Mouse (Mus musculus): ENCODE results near the gene Crym. TPM values are rescaled to one million over a fixed set of nuclear protein-coding genes. Genes with fewer than 3 reads are reported as not detected.

The Crym gene
- polyA plus RNA-seq, 1 experiment from 2014 or later, result 6.7 TPM

GRCm38 (mm10) chr7:120182891-120183290 is 19.0 kb downstream of the Crym start:
- ATAC-seq (ENCODE audit: insufficient read depth, low FRiP score, low read depth), result no peak
- no peaks in the 10 kb centered on the region for H3K4me1 ChIP-seq
- H3K36me3 ChIP-seq, result no peaks in the 10 kb centered on the region
- no peaks in the 10 kb centered on the region for H3K27me3 ChIP-seq (replicated peaks)
- no peak overlapping the region for H3K4me3 ChIP-seq (replicated peaks)
- no peak overlapping the region for H3K9ac ChIP-seq
- H3K9me3 ChIP-seq, result no peaks in the 10 kb centered on the region
- H3K4me2 ChIP-seq, result no peak overlapping the region
- H3K27ac ChIP-seq, result no peak overlapping the region

- WGBS, result 83% methylated on average over 4 of the region's 4 CpGs
- ATAC-seq (ENCODE audit: insufficient read depth, low FRiP score, low read depth), result no peak
- no peak overlapping the region for H3K9ac ChIP-seq
These were observed 20.3 kb downstream of the Crym start for GRCm38 (mm10) chr7:120181401-120182230.

GRCm38 (mm10) chr7:120180547-120180946 is 21.4 kb downstream of the Crym start:
- Histone ChIP-seq H3K4me2 (no peak overlapping the region), H3K36me3 (no peaks in the 10 kb centered on the region), H3K27ac (no peak overlapping the region), H3K4me1 (no peaks in the 10 kb centered on the region), H3K27me3 (replicated peaks) (no peaks in the 10 kb centered on the region), H3K9me3 (no peaks in the 10 kb centered on the region), H3K4me3 (replicated peaks) (no peak overlapping the region), H3K9ac (no peak overlapping the region)
- ATAC-seq (ENCODE audit: insufficient read depth, low FRiP score, low read depth), result no peak
- 73% methylated on average over 5 of the region's 5 CpGs for WGBS

More at GRCm38 (mm10) chr7:120181401-120182230, 20.3 kb downstream of the Crym start:
- no peak overlapping the region for H3K27ac ChIP-seq
- H3K36me3 ChIP-seq, result no peaks in the 10 kb centered on the region
- H3K27me3 ChIP-seq (replicated peaks), result no peaks in the 10 kb centered on the region
- H3K4me2 ChIP-seq, result no peak overlapping the region
- no peaks in the 10 kb centered on the region for H3K9me3 ChIP-seq
- no peak overlapping the region for H3K4me3 ChIP-seq (replicated peaks)
- H3K4me1 ChIP-seq, result no peaks in the 10 kb centered on the region

- H3K4me3 ChIP-seq (replicated peaks), result no peak overlapping the region
- no peaks in the 10 kb centered on the region for H3K36me3 ChIP-seq
- H3K27ac ChIP-seq, result no peak overlapping the region
- no peak overlapping the region for H3K4me2 ChIP-seq
- no peaks in the 10 kb centered on the region for H3K27me3 ChIP-seq (replicated peaks)
- H3K9ac ChIP-seq, result no peak overlapping the region
- 10% methylated on average over 2 of the region's 2 CpGs for WGBS
- H3K4me1 ChIP-seq, result no peaks in the 10 kb centered on the region
- no peaks in the 10 kb centered on the region for H3K9me3 ChIP-seq
- no peak for ATAC-seq (ENCODE audit: insufficient read depth, low FRiP score, low read depth)
These were observed 23.0 kb downstream of the Crym start for GRCm38 (mm10) chr7:120178935-120179334.

DNA sequence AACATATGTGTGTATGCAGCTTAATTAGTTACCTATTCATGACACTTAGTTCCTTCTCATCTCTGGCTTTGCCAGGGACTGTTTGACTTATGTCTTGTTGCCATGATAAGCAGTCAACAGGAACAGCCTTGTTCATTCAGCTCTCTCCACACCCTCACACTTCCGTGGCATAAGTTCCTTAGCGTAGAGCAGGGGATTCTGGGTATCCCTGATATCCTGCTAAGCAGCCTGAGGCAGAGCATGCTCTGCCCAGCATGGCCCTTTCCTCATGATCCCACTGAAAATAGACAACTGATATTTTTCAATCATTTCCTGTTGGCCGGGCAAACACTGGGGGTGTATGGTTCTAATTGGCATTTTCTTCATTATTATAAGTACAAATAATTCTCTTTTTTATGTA is 24.3 kb downstream of the Crym start:
- ATAC-seq (ENCODE audit: insufficient read depth, low FRiP score, low read depth), result no peak
- WGBS, result 84% methylated on average over 3 of the region's 3 CpGs
- H3K27ac ChIP-seq, result no peak overlapping the region
- H3K4me1 ChIP-seq, result no peaks in the 10 kb centered on the region
- H3K4me2 ChIP-seq, result no peak overlapping the region
- no peaks in the 10 kb centered on the region for H3K9me3 ChIP-seq
- no peak overlapping the region for H3K9ac ChIP-seq
- no peaks in the 10 kb centered on the region for H3K36me3 ChIP-seq
- H3K4me3 ChIP-seq (replicated peaks), result no peak overlapping the region
- H3K27me3 ChIP-seq (replicated peaks), result no peaks in the 10 kb centered on the region

DNA sequence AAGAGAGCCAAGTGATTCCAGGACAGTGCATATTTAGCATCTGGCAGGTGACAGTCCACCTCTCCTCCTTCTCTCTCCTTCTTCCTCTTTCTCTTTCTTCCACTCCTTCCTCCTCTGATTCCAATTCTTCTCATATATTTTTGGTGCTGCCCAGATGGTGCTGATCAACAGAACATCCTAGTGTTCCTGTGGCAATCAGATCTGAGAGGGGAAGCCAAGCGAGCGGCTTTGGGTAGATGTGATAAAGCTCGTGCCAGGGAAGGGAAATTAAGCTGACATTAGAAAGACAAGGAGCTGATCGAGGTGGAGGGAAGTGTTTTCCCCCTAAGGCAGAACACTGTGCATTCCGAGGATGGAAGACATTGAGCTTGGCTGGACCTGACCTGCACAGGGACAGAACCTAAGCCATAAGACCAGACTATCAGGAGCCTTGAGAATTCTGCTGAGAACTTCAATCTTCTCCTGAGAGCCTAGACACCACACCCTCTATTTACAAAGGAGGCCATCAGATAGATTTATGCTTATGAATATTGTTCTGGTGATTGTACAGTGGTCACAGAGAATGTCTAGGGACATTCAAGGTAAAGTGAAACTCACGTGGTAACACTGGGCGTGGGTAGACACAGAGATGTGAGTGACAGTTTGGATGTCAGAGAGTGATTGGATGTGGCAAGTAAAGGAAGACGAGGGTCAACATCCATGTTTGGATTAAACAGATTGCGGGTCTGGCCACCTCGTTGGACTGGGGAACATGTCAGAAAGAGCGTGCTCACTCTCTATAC is 27.0 kb downstream of the Crym start:
- Histone ChIP-seq H3K9me3 (no peaks in the 10 kb centered on the region), H3K27ac (no peak overlapping the region), H3K4me2 (no peak overlapping the region; the same call in 1 of the 2 replicates), H3K4me1 (no peaks in the 10 kb centered on the region), H3K27me3 (replicated peaks) (no peaks in the 10 kb centered on the region), H3K36me3 (no peaks in the 10 kb centered on the region), H3K4me3 (replicated peaks) (no peak overlapping the region; the same call in 1 of the 2 replicates), H3K9ac (no peak overlapping the region)
- 70% methylated on average over 11 of the region's 11 CpGs for WGBS
- 0 out of 2 replicates have a peak, but pooled peaks have one; percentile 14 for ATAC-seq (ENCODE audit: insufficient read depth, low FRiP score, low read depth)

DNA sequence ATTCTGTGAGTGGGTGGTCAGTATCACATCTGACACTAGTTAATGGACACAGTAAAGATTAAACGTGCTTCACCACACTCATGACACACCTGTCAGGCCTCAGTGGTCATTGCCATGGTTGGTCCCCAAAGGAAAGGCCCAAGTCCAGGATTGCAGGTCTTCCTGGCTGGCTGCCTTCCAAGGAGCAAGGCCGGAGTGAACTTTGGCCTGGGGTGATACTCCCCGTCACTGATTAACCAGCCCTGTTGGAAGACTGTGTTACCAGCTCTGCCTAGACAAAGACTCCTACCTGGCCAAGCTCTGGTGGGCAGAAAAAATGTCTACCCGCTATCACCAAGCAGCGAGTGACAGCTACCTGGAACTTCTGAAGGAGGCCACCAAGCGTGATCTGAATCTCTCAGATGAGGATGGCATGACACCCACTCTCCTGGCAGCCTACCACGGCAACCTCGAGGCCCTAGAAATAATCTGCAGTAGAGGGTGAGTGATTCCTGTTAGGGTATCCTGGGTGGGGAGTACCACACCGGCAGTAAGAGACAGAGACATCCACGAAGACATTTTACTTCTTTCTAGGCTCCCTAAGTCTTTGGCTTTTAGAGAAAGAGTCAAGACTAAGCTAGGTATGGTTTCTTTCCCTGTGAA is 28.2 kb downstream of the Crym start, which contains the start of gene Anks4b:
Anks4b (plus strand) TSS at position 256 of the 642 bp plus-strand sequence.
- Histone ChIP-seq H3K27ac (no peak within 1 kb of the TSS), H3K9me3 (no peaks in the 10 kb centered on the region), H3K4me3 (replicated peaks) (no peak within 1 kb of the TSS; the same call in 1 of the 2 replicates), H3K4me1 (no peaks in the 10 kb centered on the region), H3K27me3 (replicated peaks) (no peaks in the 10 kb centered on the region), H3K9ac (no peak within 1 kb of the TSS), H3K36me3 (no peaks in the 10 kb centered on the region), H3K4me2 (peak within 1 kb of the TSS; percentile 16)
- peak; percentile 86 for ATAC-seq (ENCODE audit: insufficient read depth, low FRiP score, low read depth)
- 75% methylated on average over 10 of the region's 10 CpGs for WGBS

DNA sequence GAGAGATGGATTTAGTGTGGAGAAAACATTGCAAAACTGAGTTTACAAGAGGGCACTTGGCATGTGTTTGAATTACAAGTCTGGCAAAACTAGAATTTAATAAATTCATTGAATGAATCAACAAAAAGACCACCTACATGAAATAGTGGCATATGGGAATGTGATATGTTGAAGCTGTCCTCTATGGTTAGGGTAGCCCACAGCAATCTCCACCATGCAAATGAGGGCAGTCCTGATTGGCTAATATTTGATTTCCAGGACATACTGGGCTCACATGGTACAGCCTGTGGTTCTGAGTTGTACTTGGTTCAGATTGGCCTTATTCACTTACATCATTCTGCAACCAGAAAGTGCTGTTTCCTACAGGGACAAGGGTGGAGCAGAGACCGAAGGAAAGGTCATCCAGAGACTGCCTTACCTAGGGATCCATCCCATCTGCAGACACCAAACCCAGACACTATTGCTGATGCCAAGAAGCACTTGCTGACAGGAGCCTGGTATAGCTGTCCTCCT is 29.7 kb downstream of the Crym start:
- no peak overlapping the region for H3K4me2 ChIP-seq
- H3K27me3 ChIP-seq (replicated peaks), result no peaks in the 10 kb centered on the region
- H3K27ac ChIP-seq, result no peak overlapping the region
- no peaks in the 10 kb centered on the region for H3K4me1 ChIP-seq
- ATAC-seq (ENCODE audit: insufficient read depth, low FRiP score, low read depth), result no peak
- no peak overlapping the region for H3K9ac ChIP-seq
- no peak overlapping the region for H3K4me3 ChIP-seq (replicated peaks)
- no peaks in the 10 kb centered on the region for H3K9me3 ChIP-seq
- no peaks in the 10 kb centered on the region for H3K36me3 ChIP-seq
- WGBS, result 90% methylated on average over 1 of the region's 1 CpGs

DNA sequence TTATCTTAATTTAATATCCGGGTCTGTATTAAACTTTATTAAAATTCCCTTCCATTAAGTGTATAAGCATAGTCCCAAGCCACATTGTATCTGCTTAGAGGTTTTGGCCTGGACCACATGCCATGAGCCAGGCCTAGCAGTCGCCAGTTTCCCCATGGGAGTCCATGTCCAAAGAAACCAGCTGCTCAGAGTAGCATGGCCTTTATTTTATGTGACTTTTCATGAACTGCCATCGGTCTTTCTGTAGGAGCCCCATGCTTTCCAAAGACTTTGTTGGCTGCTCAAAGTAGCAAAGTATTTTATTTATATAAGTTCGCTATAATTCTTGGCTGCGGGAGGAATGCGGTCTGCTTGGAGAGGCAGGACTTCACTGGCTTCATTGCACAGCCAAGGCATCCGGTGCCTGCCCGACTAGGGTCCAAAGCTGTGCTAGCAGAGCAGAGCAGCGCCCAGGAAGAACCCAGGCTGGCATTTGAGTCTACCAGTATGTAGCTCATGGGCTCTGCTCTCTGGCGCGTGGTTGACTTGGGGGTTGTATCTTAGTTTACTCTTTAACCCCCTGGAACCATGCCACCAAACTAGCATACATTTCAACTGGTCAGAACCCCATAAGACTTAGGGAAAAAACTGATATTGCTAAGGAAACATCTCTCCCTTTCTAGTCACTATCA is 38.2 kb downstream of the Crym start:
- 79% methylated on average over 11 of the region's 11 CpGs for WGBS
- H3K4me3 ChIP-seq (replicated peaks), result no peak overlapping the region
- no peak for ATAC-seq (ENCODE audit: insufficient read depth, low FRiP score, low read depth)
- no peak overlapping the region for H3K9ac ChIP-seq
- no peak overlapping the region for H3K4me2 ChIP-seq
- no peaks in the 10 kb centered on the region for H3K36me3 ChIP-seq
- no peaks in the 10 kb centered on the region for H3K9me3 ChIP-seq
- no peaks in the 10 kb centered on the region for H3K4me1 ChIP-seq
- no peaks in the 10 kb centered on the region for H3K27me3 ChIP-seq (replicated peaks)
- no peak overlapping the region for H3K27ac ChIP-seq

GRCm38 (mm10) chr7:120158121-120158613 is 43.7 kb downstream of the Crym start:
- Histone ChIP-seq H3K36me3 (no peaks in the 10 kb centered on the region), H3K4me1 (no peaks in the 10 kb centered on the region; the same call in 1 of the 2 replicates), H3K4me2 (no peak overlapping the region), H3K27ac (no peak overlapping the region), H3K9me3 (no peaks in the 10 kb centered on the region), H3K4me3 (replicated peaks) (no peak overlapping the region), H3K9ac (no peak overlapping the region), H3K27me3 (replicated peaks) (no peaks in the 10 kb centered on the region)
- peak; percentile 58; the same call in 1 of the 2 replicates for ATAC-seq (ENCODE audit: insufficient read depth, low FRiP score, low read depth)
- WGBS, result 32% methylated on average over 4 of the region's 4 CpGs

- H3K4me2 ChIP-seq, result no peak overlapping the region
- ATAC-seq (ENCODE audit: insufficient read depth, low FRiP score, low read depth), result no peak
- WGBS, result 52% methylated on average over 5 of the region's 5 CpGs
- no peaks in the 10 kb centered on the region for H3K27me3 ChIP-seq (replicated peaks)
- H3K36me3 ChIP-seq, result no peaks in the 10 kb centered on the region
- H3K9ac ChIP-seq, result no peak overlapping the region
- H3K4me1 ChIP-seq, result no peaks in the 10 kb centered on the region; the same call in 1 of the 2 replicates
- H3K9me3 ChIP-seq, result no peaks in the 10 kb centered on the region
- no peak overlapping the region for H3K27ac ChIP-seq
- no peak overlapping the region for H3K4me3 ChIP-seq (replicated peaks)
These were observed 44.3 kb downstream of the Crym start for GRCm38 (mm10) chr7:120157575-120158061.
